Mouse (Mus musculus): Measurements from ENCODE around the gene Ubtf. TPM values are rescaled to one million over a fixed set of nuclear protein-coding genes. Genes with fewer than 3 reads are reported as not detected.

Gene Ubtf
- polyA plus RNA-seq, 1 experiment from 2014 or later = 93.8 TPM

GRCm38 (mm10) chr11:102355501-102355900 is 36.0 kb upstream of the Ubtf start:
- Histone ChIP-seq H3K4me3 (ENCODE audit: low read depth, low read length) (no peak overlapping the region), H3K4me1 (ENCODE audit: insufficient read depth) (no peaks in the 10 kb centered on the region), H3K4me2 (no peak overlapping the region), H3K9me3 (ENCODE audit: low read depth, low read length) (no peaks in the 10 kb centered on the region), H3K36me3 (ENCODE audit: insufficient read depth) (no peaks in the 10 kb centered on the region), H3K27ac (ENCODE audit: low read depth) (no peak overlapping the region), H3K27me3 (ENCODE audit: insufficient read depth, low read length) (no peaks in the 10 kb centered on the region), H3K9ac (no peak overlapping the region)
- ATAC-seq (ENCODE audit: insufficient read depth) = no peak
- no peak for DNase-seq
- 77% methylated on average over 3 of the region's 3 CpGs for WGBS
- TF ChIP-seq CTCF (IDR thresholded peaks at IDR 0.05; ENCODE audit: low read depth) = no peak

GRCm38 (mm10) chr11:102353021-102353431 is 33.5 kb upstream of the Ubtf start:
- no peak for DNase-seq
- no peaks in the 10 kb centered on the region for H3K36me3 ChIP-seq (ENCODE audit: insufficient read depth)
- H3K9ac ChIP-seq = no peak overlapping the region; the same call in 1 of the 2 replicates
- ATAC-seq (ENCODE audit: insufficient read depth) = no peak
- no peak for TF ChIP-seq CTCF (IDR thresholded peaks at IDR 0.05; ENCODE audit: low read depth)
- no peaks in the 10 kb centered on the region for H3K9me3 ChIP-seq (ENCODE audit: low read depth, low read length)
- H3K4me2 ChIP-seq = no peak overlapping the region
- H3K27me3 ChIP-seq (ENCODE audit: insufficient read depth, low read length) = no peaks in the 10 kb centered on the region
- H3K4me3 ChIP-seq (ENCODE audit: low read depth, low read length) = no peak overlapping the region
- no peaks in the 10 kb centered on the region for H3K4me1 ChIP-seq (ENCODE audit: insufficient read depth)
- 23% methylated on average over 8 of the region's 8 CpGs for WGBS
- H3K27ac ChIP-seq (ENCODE audit: low read depth) = no peak overlapping the region

GRCm38 (mm10) chr11:102352378-102352777 is 32.8 kb upstream of the Ubtf start:
- Histone ChIP-seq H3K27ac (ENCODE audit: low read depth) (no peak overlapping the region), H3K27me3 (ENCODE audit: insufficient read depth, low read length) (no peaks in the 10 kb centered on the region), H3K36me3 (ENCODE audit: insufficient read depth) (no peaks in the 10 kb centered on the region), H3K4me3 (ENCODE audit: low read depth, low read length) (no peak overlapping the region), H3K4me2 (no peak overlapping the region), H3K9me3 (ENCODE audit: low read depth, low read length) (no peaks in the 10 kb centered on the region), H3K9ac (no peak overlapping the region), H3K4me1 (ENCODE audit: insufficient read depth) (no peaks in the 10 kb centered on the region)
- ATAC-seq (ENCODE audit: insufficient read depth) (no peak), DNase-seq (no peak)
- WGBS = 47% methylated on average over 5 of the region's 5 CpGs
- no peak for TF ChIP-seq CTCF (IDR thresholded peaks at IDR 0.05; ENCODE audit: low read depth)

GRCm38 (mm10) chr11:102350981-102351523 is 31.5 kb upstream of the Ubtf start:
- H3K36me3 ChIP-seq (ENCODE audit: insufficient read depth) = no peaks in the 10 kb centered on the region
- no peak for DNase-seq
- no peaks in the 10 kb centered on the region for H3K27me3 ChIP-seq (ENCODE audit: insufficient read depth, low read length)
- WGBS = 83% methylated on average over 17 of the region's 17 CpGs
- no peak for TF ChIP-seq CTCF (IDR thresholded peaks at IDR 0.05; ENCODE audit: low read depth)
- no peak overlapping the region for H3K27ac ChIP-seq (ENCODE audit: low read depth)
- H3K9ac ChIP-seq = no peak overlapping the region
- no peak overlapping the region for H3K4me3 ChIP-seq (ENCODE audit: low read depth, low read length)
- H3K9me3 ChIP-seq (ENCODE audit: low read depth, low read length) = no peaks in the 10 kb centered on the region
- no peak overlapping the region for H3K4me2 ChIP-seq
- no peaks in the 10 kb centered on the region for H3K4me1 ChIP-seq (ENCODE audit: insufficient read depth)
- no peak for ATAC-seq (ENCODE audit: insufficient read depth)

GRCm38 (mm10) chr11:102350416-102350815 is 30.9 kb upstream of the Ubtf start:
- no peak overlapping the region for H3K27ac ChIP-seq (ENCODE audit: low read depth)
- H3K36me3 ChIP-seq (ENCODE audit: insufficient read depth) = no peaks in the 10 kb centered on the region
- no peak for TF ChIP-seq CTCF (IDR thresholded peaks at IDR 0.05; ENCODE audit: low read depth)
- no peak overlapping the region for H3K4me3 ChIP-seq (ENCODE audit: low read depth, low read length)
- no peaks in the 10 kb centered on the region for H3K27me3 ChIP-seq (ENCODE audit: insufficient read depth, low read length)
- H3K4me1 ChIP-seq (ENCODE audit: insufficient read depth) = no peaks in the 10 kb centered on the region
- H3K9me3 ChIP-seq (ENCODE audit: low read depth, low read length) = no peaks in the 10 kb centered on the region
- H3K4me2 ChIP-seq = no peak overlapping the region
- no peak for DNase-seq
- no peak for ATAC-seq (ENCODE audit: insufficient read depth)
- WGBS = 77% methylated on average over 4 of the region's 4 CpGs
- H3K9ac ChIP-seq = no peak overlapping the region

GRCm38 (mm10) chr11:102349189-102349954 is 29.8 kb upstream of the Ubtf start:
- ATAC-seq (ENCODE audit: insufficient read depth) = no peak
- Histone ChIP-seq H3K27ac (ENCODE audit: low read depth) (no peak overlapping the region), H3K4me2 (no peak overlapping the region), H3K4me3 (ENCODE audit: low read depth, low read length) (no peak overlapping the region), H3K4me1 (ENCODE audit: insufficient read depth) (no peaks in the 10 kb centered on the region), H3K27me3 (ENCODE audit: insufficient read depth, low read length) (no peaks in the 10 kb centered on the region), H3K36me3 (ENCODE audit: insufficient read depth) (no peaks in the 10 kb centered on the region), H3K9ac (no peak overlapping the region), H3K9me3 (ENCODE audit: low read depth, low read length) (no peaks in the 10 kb centered on the region)
- WGBS = 76% methylated on average over 3 of the region's 3 CpGs
- DNase-seq = no peak
- TF ChIP-seq CTCF (IDR thresholded peaks at IDR 0.05; ENCODE audit: low read depth) = no peak

GRCm38 (mm10) chr11:102348771-102349170 is 29.2 kb upstream of the Ubtf start:
- no peak for TF ChIP-seq CTCF (IDR thresholded peaks at IDR 0.05; ENCODE audit: low read depth)
- DNase-seq = no peak
- Histone ChIP-seq H3K27me3 (ENCODE audit: insufficient read depth, low read length) (no peaks in the 10 kb centered on the region), H3K4me2 (no peak overlapping the region), H3K4me1 (ENCODE audit: insufficient read depth) (no peaks in the 10 kb centered on the region), H3K9ac (no peak overlapping the region), H3K9me3 (ENCODE audit: low read depth, low read length) (no peaks in the 10 kb centered on the region), H3K27ac (ENCODE audit: low read depth) (no peak overlapping the region), H3K36me3 (ENCODE audit: insufficient read depth) (no peaks in the 10 kb centered on the region), H3K4me3 (ENCODE audit: low read depth, low read length) (no peak overlapping the region)
- no peak for ATAC-seq (ENCODE audit: insufficient read depth)
- 85% methylated on average over 11 of the region's 11 CpGs for WGBS
